Mouse (Mus musculus) hindbrain, embryonic 11.5 days (tissue): ENCODE results near the gene Ap5m1. TPM values are rescaled to one million over a fixed set of nuclear protein-coding genes. Genes with fewer than 3 reads are reported as not detected.

Source experiments
- ATAC-seq: fragments of 200-750 bp; cut with Nextera tagmentation; 2 replicates; pipeline ENCODE4 v1.8.0; 2017; ENCODE audit warnings: mild to moderate bottlenecking, moderate TSS enrichment, moderate library complexity; ENCODE audit not compliant: low FRiP score
- DNase-seq: peaks from one replicate; pipeline ENCODE4 v3.0.0-alpha.2; 2015; ENCODE audit warnings: low spot score
- H3K27ac ChIP-seq: fragments of 300-500 bp; sonication (generic); 2 replicates; pipeline ENCODE4 v1.5.1; 2014; ENCODE audit warnings: mild to moderate bottlenecking, low read depth, low read length
- H3K27me3 ChIP-seq: fragments of 300-500 bp; sonication (generic); 2 replicates; pipeline ENCODE4 v1.6.1; 2014; ENCODE audit warnings: mild to moderate bottlenecking, low read length, moderate library complexity, mixed read lengths; ENCODE audit not compliant: control insufficient read depth, insufficient read depth
- H3K36me3 ChIP-seq: fragments of 300-500 bp; sonication (generic); 2 replicates; pipeline ENCODE4 v1.6.1; 2014; ENCODE audit warnings: mild to moderate bottlenecking, low read length, moderate library complexity, mixed read lengths; ENCODE audit not compliant: control insufficient read depth, insufficient read depth
- H3K4me1 ChIP-seq: fragments of 300-500 bp; sonication (generic); replicated peaks from 2 replicates; pipeline ENCODE4 v1.6.1; 2014; ENCODE audit warnings: low read length, mixed read lengths; ENCODE audit not compliant: control insufficient read depth, insufficient read depth
- H3K4me2 ChIP-seq: fragments of 300-500 bp; sonication (generic); replicated peaks from 2 replicates; pipeline ENCODE4 v1.6.1; 2014; ENCODE audit warnings: mild to moderate bottlenecking, low read depth, low read length
- H3K4me3 ChIP-seq: fragments of 300-500 bp; sonication (generic); 2 replicates; pipeline ENCODE4 v1.5.1; 2014; ENCODE audit warnings: low read depth, low read length
- H3K9ac ChIP-seq: fragments of 300-500 bp; sonication (generic); 2 replicates; pipeline ENCODE4 v1.6.1; 2014; ENCODE audit warnings: low read depth, low read length
- H3K9me3 ChIP-seq: fragments of 300-500 bp; sonication (generic); 2 replicates; pipeline ENCODE4 v1.6.1; 2016; ENCODE audit warnings: low read length; ENCODE audit not compliant: control insufficient read depth
- WGBS: fragments of 180-500 bp; shearing (Covaris S2); extraction: QIAGEN DNeasy Blood & Tissue Kit; methylation state at CpG from one replicate; pipeline ENCODE4 v1.1.7; 2014; 5-methylcytosine and 5-hydroxymethylcytosine counted together
- polyA plus RNA-seq: library from polyadenylated mRNA; unstranded; fragments of >200 nt; fragmentation: Nextera tagmentation; extraction: Ambion mirVana; gene quantifications from 2 replicates; pipeline ENCODE4 v1.2.1, GENCODE M21; 2014

Ap5m1 gene
- polyA plus RNA-seq, 1 experiment from 2014 or later, result 35.7 TPM

DNA sequence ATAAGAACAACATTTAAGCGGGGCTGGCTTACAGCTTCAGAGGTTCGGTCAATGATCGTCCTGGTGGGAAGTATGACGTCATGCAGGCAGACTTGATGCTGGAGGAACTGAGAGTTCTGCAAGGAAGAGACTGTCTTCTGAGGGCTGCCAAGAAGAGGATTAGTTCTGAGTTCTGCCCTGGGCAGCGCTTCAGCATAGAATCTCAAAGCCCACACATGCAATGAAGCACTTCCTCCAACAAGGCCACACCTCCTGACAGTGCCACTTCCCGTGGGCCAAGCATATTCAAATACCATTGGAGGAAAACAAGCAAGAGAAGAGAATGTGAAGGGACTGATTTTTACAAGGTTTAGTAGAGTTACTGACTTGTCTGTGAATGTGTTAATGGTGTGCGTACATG, 74.9 kb downstream of the Ap5m1 start:
- H3K4me1 ChIP-seq, result no peaks in the 10 kb centered on the region; the same call in 1 of the 2 replicates
- H3K4me3 ChIP-seq, result no peak overlapping the region
- ATAC-seq (no peak), DNase-seq (no peak)
- H3K36me3 ChIP-seq, result no peaks in the 10 kb centered on the region
- H3K9ac ChIP-seq, result no peak overlapping the region
- H3K27me3 ChIP-seq, result no peaks in the 10 kb centered on the region
- 98% methylated on average over 7 of the region's 7 CpGs for WGBS
- no peak overlapping the region for H3K4me2 ChIP-seq
- no peak overlapping the region for H3K27ac ChIP-seq
- H3K9me3 ChIP-seq, result no peaks in the 10 kb centered on the region

Other genes with a start within 250 kb of the Ap5m1 start
- 94.2 and 97.6 TPM in 2 replicates for gene Exoc5, start 556 bp downstream of the Ap5m1 start, polyA plus RNA-seq
- 16.9 and 18.9 TPM in 2 replicates for gene Naa30, start 106.1 kb downstream of the Ap5m1 start, polyA plus RNA-seq
- gene ccdc198, start 179.4 kb downstream of the Ap5m1 start, polyA plus RNA-seq, result 0.14 and 1.3 TPM in 2 replicates